Mouse (Mus musculus) bone marrow macrophage, adult 2 months (primary cell): ENCODE data around the gene Adad2. TPM values are rescaled to one million over a fixed set of nuclear protein-coding genes. Genes with fewer than 3 reads are reported as not detected.

Experiments
- H3K27ac ChIP-seq: 2 replicates; pipeline ENCODE4 v1.5.1; 2012; ENCODE audit warnings: low read depth, low read length; ENCODE audit not compliant: insufficient read depth
- H3K4me1 ChIP-seq: 2 replicates; pipeline ENCODE4 v1.6.1; 2012; ENCODE audit warnings: low read length; ENCODE audit not compliant: control insufficient read depth, insufficient read depth
- H3K4me3 ChIP-seq: 2 replicates; pipeline ENCODE4 v1.5.1; 2012; ENCODE audit warnings: mild to moderate bottlenecking, low read length, moderate library complexity; ENCODE audit not compliant: insufficient read depth
- CTCF ChIP-seq: IDR thresholded peaks from 2 replicates; pipeline ENCODE4 v1.5.1; 2012; ENCODE audit warnings: low read depth, mild to moderate bottlenecking, low read length, moderate library complexity
- POLR2A ChIP-seq: IDR thresholded peaks from 2 replicates; pipeline ENCODE4 v1.6.1; 2012; ENCODE audit warnings: mild to moderate bottlenecking, low read depth, low read length, borderline replicate concordance
- polyA plus RNA-seq: library from polyadenylated mRNA; stranded (reverse); fragments of >200 nt; gene quantifications from 2 replicates; pipeline ENCODE4 v1.2.4, GENCODE M21; 2012; ENCODE audit not compliant: missing spikeins, insufficient read depth, insufficient read length

Adad2 gene
- polyA plus RNA-seq, 1 experiment, result not detected

DNA sequence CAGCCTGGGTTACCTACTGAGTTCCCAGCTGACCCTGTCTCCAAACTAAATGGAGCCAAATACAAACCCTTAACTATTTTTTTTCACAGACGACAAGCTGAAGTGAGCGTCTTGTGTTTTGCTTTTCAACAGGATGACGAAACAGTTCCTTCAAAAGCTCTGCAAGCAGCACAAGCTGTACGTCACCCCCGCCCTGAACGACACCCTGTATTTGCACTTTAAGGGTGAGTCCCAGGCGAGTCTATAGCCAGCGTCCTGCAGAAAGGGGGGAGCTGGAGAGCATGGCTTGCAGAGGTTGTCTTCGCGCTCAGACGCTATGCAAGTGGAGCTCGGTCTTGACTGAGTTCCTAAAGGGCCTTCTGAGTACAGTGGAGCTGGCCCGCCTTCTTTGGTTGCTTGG is 33.5 kb upstream of the Adad2 start:
- H3K4me1 ChIP-seq, result 0 out of 2 replicates have a peak, but pooled peaks cover 4% of the 10 kb centered on the region
- TF ChIP-seq CTCF, result no peak
- no peak for TF ChIP-seq POLR2A
- no peak overlapping the region for H3K4me3 ChIP-seq
- no peak overlapping the region for H3K27ac ChIP-seq

DNA sequence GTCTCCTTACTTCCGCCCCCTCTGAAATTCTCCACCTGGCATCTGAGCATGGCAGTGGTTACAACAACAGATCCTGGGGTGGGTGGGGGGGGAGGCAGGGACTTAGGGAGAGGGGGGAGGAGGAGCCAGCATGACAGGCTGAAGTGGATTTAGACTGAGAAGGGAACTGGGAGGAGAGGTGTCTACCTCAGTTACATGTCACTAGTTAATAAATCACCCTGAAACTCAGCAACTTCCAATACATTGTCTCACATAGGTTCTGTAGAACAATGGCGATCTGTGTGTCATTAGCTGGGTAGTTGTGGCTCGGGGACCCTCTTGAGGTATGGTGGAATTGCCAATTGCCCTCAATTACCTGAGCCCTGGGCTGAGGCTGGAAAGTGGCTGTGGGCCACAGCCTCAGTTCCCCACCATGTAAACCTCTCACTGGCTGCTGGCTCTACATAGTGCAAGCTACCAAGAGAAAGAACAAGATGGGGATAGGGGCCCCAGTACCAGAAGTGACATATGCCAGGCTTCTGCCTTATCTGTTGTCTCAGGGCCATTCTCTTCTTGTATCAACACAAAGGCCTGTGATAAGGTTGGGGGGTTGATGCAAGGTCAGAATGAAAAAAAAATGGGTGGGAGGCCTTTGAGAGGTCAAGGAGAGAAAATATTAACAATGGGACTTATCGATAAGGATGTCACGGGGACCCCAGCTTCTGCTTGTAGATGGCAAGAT is 31.9 kb upstream of the Adad2 start:
- 0 out of 2 replicates have a peak, but pooled peaks cover 3% of the 10 kb centered on the region for H3K4me1 ChIP-seq
- no peak overlapping the region for H3K4me3 ChIP-seq
- TF ChIP-seq POLR2A, result no peak
- TF ChIP-seq CTCF, result no peak
- no peak overlapping the region for H3K27ac ChIP-seq

DNA sequence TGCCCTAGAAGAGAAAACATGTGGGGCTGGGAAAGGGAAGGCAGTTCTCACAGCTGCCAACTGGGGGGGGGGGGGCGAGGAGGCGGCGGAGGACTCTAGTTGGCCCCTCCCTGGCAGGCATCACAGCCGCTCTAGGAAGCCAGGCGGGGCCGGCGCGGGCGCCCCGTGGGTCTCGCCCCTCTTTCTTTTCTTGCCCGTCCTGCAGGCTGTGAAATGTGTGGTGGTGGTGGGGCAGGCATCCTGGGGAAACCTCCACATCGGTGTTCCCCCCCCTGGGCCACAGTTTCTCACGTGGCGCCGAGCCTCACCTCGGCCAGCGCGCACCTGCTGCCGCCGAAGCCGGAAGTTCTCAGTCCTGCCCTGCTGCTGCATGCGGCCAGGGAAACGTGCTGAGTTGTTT is 26.6 kb upstream of the Adad2 start:
- no peak overlapping the region for H3K27ac ChIP-seq
- no peak for TF ChIP-seq POLR2A
- TF ChIP-seq CTCF, result no peak
- H3K4me1 ChIP-seq, result no peaks in the 10 kb centered on the region
- H3K4me3 ChIP-seq, result no peak overlapping the region

DNA sequence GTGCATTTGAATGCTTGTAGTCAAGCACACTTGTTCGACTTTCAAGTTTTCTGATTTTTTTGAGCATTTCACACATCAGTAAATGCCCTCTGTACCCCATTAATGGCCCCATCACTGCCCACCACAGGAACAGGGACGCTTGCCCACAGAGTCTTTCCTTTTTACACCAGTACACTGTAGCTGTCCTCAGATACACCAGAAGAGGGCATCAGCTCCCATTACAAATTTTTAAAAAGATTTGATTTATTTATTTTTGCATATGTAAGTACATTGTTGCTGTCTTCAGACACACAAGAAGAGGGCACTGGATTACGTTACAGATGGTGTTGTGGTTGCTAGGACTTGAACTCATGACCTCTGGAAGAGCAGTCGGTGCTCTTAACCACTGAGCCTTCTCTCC is 24.2 kb upstream of the Adad2 start:
- TF ChIP-seq CTCF (no peak), POLR2A (no peak)
- no peak overlapping the region for H3K4me3 ChIP-seq
- H3K4me1 ChIP-seq, result no peaks in the 10 kb centered on the region
- H3K27ac ChIP-seq, result no peak overlapping the region

GRCm38 (mm10) chr8:119588844-119589243 is 23.7 kb upstream of the Adad2 start:
- TF ChIP-seq CTCF (no peak), POLR2A (no peak)
- Histone ChIP-seq H3K27ac (no peak overlapping the region), H3K4me1 (no peaks in the 10 kb centered on the region), H3K4me3 (no peak overlapping the region)

GRCm38 (mm10) chr8:119590348-119590747 is 22.2 kb upstream of the Adad2 start:
- Histone ChIP-seq H3K4me3 (no peak overlapping the region), H3K27ac (no peak overlapping the region), H3K4me1 (no peaks in the 10 kb centered on the region)
- TF ChIP-seq CTCF (no peak), POLR2A (no peak)

DNA sequence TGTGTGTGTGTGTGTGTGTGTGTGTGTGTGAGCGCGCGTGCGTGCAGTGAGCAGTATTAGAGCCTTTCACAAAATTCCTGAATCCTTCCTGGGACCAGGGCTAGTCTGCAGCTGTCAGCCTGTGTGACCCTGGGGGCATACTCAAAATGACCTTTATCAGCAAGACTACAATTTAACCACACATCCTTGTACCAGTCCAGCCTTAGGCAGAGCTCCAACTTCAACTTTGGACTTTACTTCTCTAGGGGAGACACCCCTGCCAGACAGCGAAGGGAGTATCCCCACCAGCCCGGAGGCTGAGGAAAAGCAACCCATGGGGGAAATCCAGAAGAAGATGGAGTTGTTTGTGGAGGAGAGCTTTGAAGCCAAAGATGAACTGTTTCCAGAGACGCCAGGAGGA is 21.1 kb upstream of the Adad2 start:
- Histone ChIP-seq H3K4me3 (no peak overlapping the region), H3K4me1 (no peaks in the 10 kb centered on the region), H3K27ac (no peak overlapping the region)
- no peak for TF ChIP-seq POLR2A
- TF ChIP-seq CTCF, result no peak

GRCm38 (mm10) chr8:119603771-119604170 is 8.8 kb upstream of the Adad2 start:
- no peak overlapping the region for H3K27ac ChIP-seq
- TF ChIP-seq CTCF (no peak), POLR2A (no peak)
- peak overlapping the region; percentile 86 for H3K4me3 ChIP-seq
- peaks cover 7% of the 10 kb centered on the region for H3K4me1 ChIP-seq

GRCm38 (mm10) chr8:119604398-119604803 is 8.1 kb upstream of the Adad2 start:
- H3K4me1 ChIP-seq, result peaks cover 7% of the 10 kb centered on the region
- H3K27ac ChIP-seq, result no peak overlapping the region
- H3K4me3 ChIP-seq, result peak overlapping the region; percentile 86
- TF ChIP-seq POLR2A (no peak), CTCF (no peak)

- TF ChIP-seq CTCF, result peak; percentile 29; the same call in 1 of the 2 replicates
- TF ChIP-seq POLR2A, result no peak
These were observed 7.6 kb upstream of the Adad2 start, which contains the start of gene Taf1c for GRCm38 (mm10) chr8:119604996-119605395. Gene Taf1c, minus strand, starts transcription at chr8:119605222.

GRCm38 (mm10) chr8:119606224-119606623 is 6.3 kb upstream of the Adad2 start:
- Histone ChIP-seq H3K27ac (no peak overlapping the region), H3K4me3 (no peak overlapping the region), H3K4me1 (peaks cover 7% of the 10 kb centered on the region)
- TF ChIP-seq POLR2A (no peak), CTCF (no peak)

More at GRCm38 (mm10) chr8:119604996-119605395, 7.6 kb upstream of the Adad2 start, which contains the start of gene Taf1c:
- Histone ChIP-seq H3K4me3 (peak within 1 kb of the TSS; percentile 86), H3K4me1 (peaks cover 7% of the 10 kb centered on the region), H3K27ac (peak within 1 kb of the TSS; percentile 53)
